Mouse (Mus musculus): ENCODE results near the gene Rcbtb2.

DNA sequence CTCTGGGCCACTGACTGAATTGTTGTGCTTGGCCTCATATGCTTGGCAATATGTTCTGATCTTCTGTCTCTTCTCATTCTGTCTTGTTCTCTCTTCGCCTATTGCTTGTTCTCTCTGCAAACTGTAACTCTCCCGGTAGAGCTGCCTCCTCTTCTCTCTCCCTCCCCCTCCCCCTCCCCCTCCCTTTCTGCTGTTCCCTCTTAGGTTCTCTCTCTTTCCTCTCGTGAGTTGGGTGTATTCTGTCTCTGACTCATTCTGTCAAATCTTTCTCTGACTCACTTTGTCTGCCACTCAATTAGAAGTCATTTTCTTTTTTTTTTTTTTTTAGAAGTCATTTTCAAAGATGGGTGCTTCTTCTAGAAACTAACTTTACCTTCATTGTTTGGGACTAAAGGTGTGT is 23.9 kb downstream of the Rcbtb2 start:
- TF ChIP-seq POLR2A (IDR thresholded peaks at IDR 0.05; ENCODE audit: control insufficient read depth, low read depth, low read length) (no peak), CTCF (IDR thresholded peaks at IDR 0.05; ENCODE audit: control insufficient read depth, insufficient read depth, insufficient replicate concordance, low read depth, low read length) (no peak)

Data from testis, adult 2 months (tissue).